Mouse (Mus musculus): Measurements from ENCODE around the gene Hist1h4i.

DNA sequence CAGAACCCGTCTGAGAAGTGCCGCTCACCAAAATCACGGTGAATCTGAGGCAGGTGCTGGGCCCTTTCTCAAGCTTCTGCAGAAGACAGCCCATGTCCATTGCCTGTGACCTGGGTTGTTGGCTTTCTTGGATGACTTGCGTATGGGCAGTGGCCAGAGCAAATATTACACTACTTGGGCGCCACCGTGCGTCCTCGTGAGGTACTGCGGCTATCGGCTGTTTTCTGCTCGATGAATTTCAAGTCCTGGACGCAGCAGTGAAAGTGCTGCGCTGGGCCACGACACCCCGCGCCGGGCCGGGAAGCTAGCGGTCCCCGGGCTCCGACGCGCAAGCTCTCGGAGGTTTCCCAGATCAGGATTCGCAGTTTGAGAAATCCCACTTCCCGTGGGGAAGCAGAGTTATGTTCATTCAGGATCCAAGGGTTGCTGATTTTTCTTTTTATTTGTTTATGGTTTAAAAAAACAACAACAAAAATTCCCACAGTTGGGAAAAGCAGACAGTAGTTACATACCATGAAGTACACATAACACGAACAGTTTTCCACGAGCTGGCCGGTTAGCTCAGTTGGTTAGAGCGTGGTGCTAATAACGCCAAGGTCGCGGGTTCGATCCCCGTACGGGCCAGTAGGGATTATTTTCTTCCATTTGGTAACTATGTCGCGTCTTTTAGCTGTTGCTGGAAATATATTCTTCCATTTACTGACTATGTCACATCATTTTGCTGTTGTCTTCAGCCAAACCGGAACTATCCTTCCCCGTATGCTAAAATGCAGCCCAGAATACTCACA is 12.3 kb downstream of the Hist1h4i start:
- TF ChIP-seq EP300 (IDR thresholded peaks at IDR 0.05; ENCODE audit: low read depth): no peak
- TF ChIP-seq CTCF (IDR thresholded peaks at IDR 0.05; ENCODE audit: low read depth): peak; percentile 99
